Mouse (Mus musculus): Measurements from ENCODE around the gene Fam149a.
A peak's percentile ranks its signal among the peaks of the same experiment; 100 is the strongest.

- TF ChIP-seq POLR2A (IDR thresholded peaks at IDR 0.05; ENCODE audit: extremely low read depth, insufficient read depth, low read length) (no peak), CTCF (IDR thresholded peaks at IDR 0.05; ENCODE audit: low read depth, low read length) (peak; percentile 66; the same call in 1 of the 2 replicates)
Measured at GRCm38 (mm10) chr8:45345031-45345430, 37.1 kb downstream of the Fam149a start.
